8 mouse cellular contexts compared by ENCODE assay signal in the genomic region with DNA sequence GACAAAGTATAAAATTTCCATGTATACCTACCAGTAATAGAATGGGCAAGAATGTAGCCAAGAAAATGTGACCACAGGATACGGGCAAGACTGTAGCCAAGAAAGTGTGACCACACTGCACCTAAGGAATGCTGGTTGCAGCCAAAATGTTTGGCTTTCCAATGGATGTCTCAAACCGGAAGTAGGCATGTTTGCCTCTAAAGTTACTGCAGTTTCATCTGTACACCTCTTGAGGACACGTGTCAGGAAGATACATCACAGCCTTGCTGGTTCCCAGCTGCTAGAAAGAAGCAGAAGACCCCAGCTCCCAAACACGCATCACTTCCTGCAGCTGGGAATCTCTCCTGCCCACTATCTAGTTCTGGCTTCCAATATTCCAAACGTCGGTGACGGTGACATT. TPM values are rescaled to one million over a fixed set of nuclear protein-coding genes. Genes with fewer than 3 reads are reported as not detected.
DNase-seq lines count a peak whose midpoint lies in the region; ATAC-seq and TF ChIP-seq lines count a peak whose summit lies in the region.

No protein-coding gene starts in this region.

- ATAC-seq in hindbrain, embryonic 16.5 days = no peak
- no peak for ATAC-seq in midbrain, embryonic 13.5 days
- no peak for ATAC-seq in megakaryocyte-erythroid progenitor cell, adult 5-6 weeks (replicated peaks; ENCODE audit: low FRiP score, low TSS enrichment, poor library complexity, severe bottlenecking)

- peak overlapping the region; percentile 68; the same call in 1 of the 2 replicates for H3K27ac ChIP-seq in kidney, adult 2 months (ENCODE audit: insufficient read depth, low read depth, low read length)
- H3K27ac ChIP-seq in hindbrain, embryonic 16.5 days (ENCODE audit: low read depth, low read length) = peak overlapping the region; percentile 40
- H3K27ac ChIP-seq in midbrain, embryonic 13.5 days = no peak overlapping the region

- no peak for TF ChIP-seq POLR2A in kidney, adult 2 months (IDR thresholded peaks at IDR 0.05; ENCODE audit: low read depth, low read length)

- H3K9ac ChIP-seq in hindbrain, embryonic 16.5 days (ENCODE audit: low read depth, low read length) = peak overlapping the region; percentile 70; the same call in 1 of the 2 replicates
- H3K9ac ChIP-seq in midbrain, embryonic 13.5 days (replicated peaks) = peak overlapping the region; percentile 73

- WGBS in kidney, adult 2 months = 19% methylated on average over 7 of the region's 7 CpGs
- 47% methylated on average over 7 of the region's 7 CpGs for WGBS in hindbrain, embryonic 16.5 days
- WGBS in midbrain, embryonic 13.5 days = 59% methylated on average over 7 of the region's 7 CpGs

- no peaks in the 10 kb centered on the region; the same call in 1 of the 2 replicates for H3K36me3 ChIP-seq in kidney, adult 2 months (ENCODE audit: control insufficient read depth, insufficient read depth, low read length)
- H3K36me3 ChIP-seq in hindbrain, embryonic 16.5 days (ENCODE audit: control insufficient read depth, insufficient read depth, low read length) = peaks cover 5% of the 10 kb centered on the region; the same call in 1 of the 2 replicates
- peaks cover 33% of the 10 kb centered on the region for H3K36me3 ChIP-seq in midbrain, embryonic 13.5 days

- peaks cover 16% of the 10 kb centered on the region for H3K4me1 ChIP-seq in kidney, adult 2 months (ENCODE audit: control insufficient read depth, insufficient read depth, low read length)
- H3K4me1 ChIP-seq in hindbrain, embryonic 16.5 days (ENCODE audit: control insufficient read depth, insufficient read depth, low read depth, low read length) = peaks cover 5% of the 10 kb centered on the region
- peaks cover 7% of the 10 kb centered on the region for H3K4me1 ChIP-seq in midbrain, embryonic 13.5 days (replicated peaks)

- H3K27me3 ChIP-seq in kidney, adult 2 months (replicated peaks; ENCODE audit: control insufficient read depth, insufficient read depth, low read length) = no peaks in the 10 kb centered on the region
- H3K27me3 ChIP-seq in hindbrain, embryonic 16.5 days (replicated peaks; ENCODE audit: control insufficient read depth, insufficient read depth, low read length) = no peaks in the 10 kb centered on the region
- H3K27me3 ChIP-seq in midbrain, embryonic 13.5 days = no peaks in the 10 kb centered on the region

- H3K4me3 ChIP-seq in kidney, adult 2 months (ENCODE audit: insufficient read depth, low read depth, low read length) = peak overlapping the region; percentile 90; the same call in 1 of the 2 replicates
- peak overlapping the region; percentile 53 for H3K4me3 ChIP-seq in hindbrain, embryonic 16.5 days (ENCODE audit: low read length)
- H3K4me3 ChIP-seq in midbrain, embryonic 13.5 days (replicated peaks) = peak overlapping the region; percentile 52

- TF ChIP-seq CTCF in kidney, adult 2 months (conservative IDR thresholded peaks at IDR 0.05; ENCODE audit: insufficient read depth, insufficient read length, low read depth, low read length) = no peak

- no peaks in the 10 kb centered on the region for H3K9me3 ChIP-seq in hindbrain, embryonic 16.5 days (ENCODE audit: control insufficient read depth, low read length)
- H3K9me3 ChIP-seq in midbrain, embryonic 13.5 days = no peaks in the 10 kb centered on the region

- H3K4me2 ChIP-seq in hindbrain, embryonic 16.5 days (ENCODE audit: low read length) = peak overlapping the region; percentile 72
- H3K4me2 ChIP-seq in midbrain, embryonic 13.5 days (replicated peaks) = peak overlapping the region; percentile 61

- DNase-seq in kidney, adult 2 months = peak; percentile 29
- no peak for DNase-seq in kidney, postnatal 10 days
- DNase-seq in adipocyte (ENCODE audit: low spot score) (peak; percentile 14), MN1 (ENCODE audit: low spot score) (no peak)
- no peak for DNase-seq in left cerebral cortex, adult 18-20 months (ENCODE audit: low spot score in 2 of 2)

RNA-seq across cellular contexts. Expression of gene Ppcdc, which starts 0.8 kb away (rescaled TPM):
- polyA plus RNA-seq in kidney, adult 2 months (2012; rRNA removed) = 45.4 and 57.9 TPM in 2 replicates
- polyA plus RNA-seq in hindbrain, embryonic 16.5 days (2015; fragmentation: Nextera tagmentation; extraction: Ambion mirVana) = 19.4 and 20.5 TPM in 2 replicates
- polyA plus RNA-seq in midbrain, embryonic 13.5 days (2015; fragmentation: Nextera tagmentation; extraction: Ambion mirVana) = 26.2 and 28.4 TPM in 2 replicates
- total RNA-seq in megakaryocyte-erythroid progenitor cell, adult 5-6 weeks (2014; fragmentation: Nextera tagmentation) = 22.1 and 34.8 TPM in 2 replicates
- total RNA-seq in megakaryocyte-erythroid progenitor cell, adult 5-6 weeks (2017) = 10.5 and 13.9 TPM in 2 replicates
- 10 to 100 TPM; 14.3 TPM for total RNA-seq in left cerebral cortex, adult 18-20 months (2021)

RNA-seq across cellular contexts. Expression of gene Scamp5, which starts 28.8 kb away (rescaled TPM):
- polyA plus RNA-seq in kidney, adult 2 months (2012; rRNA removed) = 76.4 and 83.5 TPM in 2 replicates
- polyA plus RNA-seq in hindbrain, embryonic 16.5 days (2015; fragmentation: Nextera tagmentation; extraction: Ambion mirVana) = 165 and 168 TPM in 2 replicates
- polyA plus RNA-seq in midbrain, embryonic 13.5 days (2015; fragmentation: Nextera tagmentation; extraction: Ambion mirVana) = 90.9 and 91.6 TPM in 2 replicates
- not detected in 2 replicates for total RNA-seq in megakaryocyte-erythroid progenitor cell, adult 5-6 weeks (2014; fragmentation: Nextera tagmentation)
- total RNA-seq in megakaryocyte-erythroid progenitor cell, adult 5-6 weeks (2017) = not detected in 2 replicates
- 100 to 1,000 TPM; 381 to 400 TPM for total RNA-seq in left cerebral cortex, adult 18-20 months (2021)

Comparison
In these comparisons a context has a peak if more than half of its experiments do, and no peak if none do; other contexts are left out.
1. DNase-seq: peak in kidney, adult 2 months (single experiment) and adipocyte (single experiment); none in kidney, postnatal 10 days (single experiment), MN1 (single experiment) and left cerebral cortex, adult 18-20 months (0 of 2).
2. Peak in every context shown above with its lines, with median percentiles within 50 percentile points of each other: H3K4me3 ChIP-seq.